In genomic region chr2:92742671-92743070, GRCm38 (mm10) we compare ENCODE assay signal across 11 mouse cellular contexts.
DNase-seq lines count a peak whose midpoint lies in the region; ATAC-seq and TF ChIP-seq lines count a peak whose summit lies in the region.
"Had no signal": no experiment of that assay in that cellular context is flagged by ENCODE, and none has a peak within 500 bp of the region (broad histone marks: within the 10 kb centered on the region; RNA-seq: fewer than 3 reads in every experiment).

No protein-coding gene starts in this region.

- peak overlapping the region; percentile 48 for H3K27ac ChIP-seq in heart, embryonic 12.5 days (ENCODE audit: poor library complexity, severe bottlenecking)
- H3K27ac ChIP-seq in liver, adult 2 months (replicated peaks; ENCODE audit: insufficient read depth, low read depth, low read length): peak overlapping the region; percentile 55
- no peak overlapping the region for H3K27ac ChIP-seq in liver, postnatal 0 days (ENCODE audit: low read depth)
- H3K27ac ChIP-seq in lung, postnatal 0 days (ENCODE audit: low read length): peak overlapping the region; percentile 81
- H3K27ac ChIP-seq: liver, embryonic 15.5 days had no signal

- no peak for TF ChIP-seq POLR2A in liver, adult 2 months (IDR thresholded peaks at IDR 0.05; ENCODE audit: extremely low read depth, insufficient read depth, low read length)

- peaks cover 24% of the 10 kb centered on the region for H3K4me1 ChIP-seq in heart, embryonic 12.5 days (replicated peaks)
- H3K4me1 ChIP-seq in liver, adult 2 months (ENCODE audit: control insufficient read depth, insufficient read depth, low read length): peaks cover 2% of the 10 kb centered on the region
- no peaks in the 10 kb centered on the region for H3K4me1 ChIP-seq in liver, postnatal 0 days (ENCODE audit: insufficient read depth)
- peaks cover 5% of the 10 kb centered on the region; the same call in 1 of the 2 replicates for H3K4me1 ChIP-seq in lung, postnatal 0 days (ENCODE audit: insufficient read depth, low read depth, low read length)
- H3K4me1 ChIP-seq: liver, embryonic 15.5 days had no signal

- no peak for DNase-seq in heart, adult 8-10 months (ENCODE audit: low spot score)
- DNase-seq in liver, adult 2 months (ENCODE audit: extremely low read depth, low read depth, low spot score): no peak
- no peak for DNase-seq in liver, postnatal 0 days
- peak; percentile 55 for DNase-seq in NIH3T3 (ENCODE audit: low read depth)
- peak; percentile 15 for DNase-seq in lung, postnatal 0 days (ENCODE audit: low spot score)
- DNase-seq in yolk sac, embryonic 10.5 days (ENCODE audit: low spot score): no peak
- DNase-seq in left cerebral cortex, adult 18-20 months (ENCODE audit: low spot score in 2 of 2): no peak
- DNase-seq: cerebellum, adult 8-10 months; thymus, postnatal 4 days had no signal

- TF ChIP-seq CTCF in liver, adult 2 months (IDR thresholded peaks at IDR 0.05; ENCODE audit: low read depth, low read length): no peak
- no peak for TF ChIP-seq CTCF in liver, postnatal 0 days (IDR thresholded peaks at IDR 0.05; ENCODE audit: low read depth)
- no peak for TF ChIP-seq CTCF in lung, postnatal 0 days (IDR thresholded peaks at IDR 0.05)

- H3K79me2 ChIP-seq in liver, adult 2 months (ENCODE audit: control insufficient read depth, insufficient read depth, low read length): no peaks in the 10 kb centered on the region

- H3K9ac ChIP-seq in heart, embryonic 12.5 days: no peak overlapping the region
- H3K9ac ChIP-seq in liver, adult 2 months (ENCODE audit: low read depth, low read length): peak overlapping the region; percentile 45; the same call in 1 of the 2 replicates
- H3K9ac ChIP-seq in liver, postnatal 0 days (replicated peaks): no peak overlapping the region
- no peak overlapping the region for H3K9ac ChIP-seq in lung, postnatal 0 days (replicated peaks; ENCODE audit: low read depth)
- H3K9ac ChIP-seq: liver, embryonic 15.5 days had no signal

- H3K9me3 ChIP-seq in heart, embryonic 12.5 days (replicated peaks): no peaks in the 10 kb centered on the region
- H3K9me3 ChIP-seq in liver, postnatal 0 days (ENCODE audit: low read length): no peaks in the 10 kb centered on the region
- H3K9me3 ChIP-seq in lung, postnatal 0 days (ENCODE audit: low read length): no peaks in the 10 kb centered on the region
- H3K9me3 ChIP-seq: liver, embryonic 15.5 days had no signal

- H3K27me3 ChIP-seq in heart, embryonic 12.5 days (replicated peaks): peaks cover 4% of the 10 kb centered on the region; the same call in 1 of the 2 replicates
- H3K27me3 ChIP-seq in liver, adult 2 months (ENCODE audit: control insufficient read depth, insufficient read depth, low read length): no peaks in the 10 kb centered on the region
- no peaks in the 10 kb centered on the region for H3K27me3 ChIP-seq in liver, postnatal 0 days (ENCODE audit: insufficient read depth, low read length)
- no peaks in the 10 kb centered on the region for H3K27me3 ChIP-seq in lung, postnatal 0 days (replicated peaks; ENCODE audit: insufficient read depth, low read length)
- H3K27me3 ChIP-seq: liver, embryonic 15.5 days had no signal

- no peak for TF ChIP-seq EP300 in liver, postnatal 0 days (IDR thresholded peaks at IDR 0.05; ENCODE audit: low read depth)
- no peak for TF ChIP-seq EP300 in lung, postnatal 0 days (IDR thresholded peaks at IDR 0.05)

- ATAC-seq in heart, embryonic 12.5 days (ENCODE audit: insufficient number of reproducible peaks, low FRiP score): no peak
- ATAC-seq in liver, postnatal 0 days: no peak
- ATAC-seq in lung, postnatal 0 days: no peak

- no peaks in the 10 kb centered on the region for H3K36me3 ChIP-seq in heart, embryonic 12.5 days
- no peaks in the 10 kb centered on the region for H3K36me3 ChIP-seq in liver, adult 2 months (ENCODE audit: control insufficient read depth, insufficient read depth, low read length)
- no peaks in the 10 kb centered on the region for H3K36me3 ChIP-seq in liver, postnatal 0 days (replicated peaks; ENCODE audit: insufficient read depth, low read length)
- H3K36me3 ChIP-seq in lung, postnatal 0 days (ENCODE audit: insufficient read depth, low read length): no peaks in the 10 kb centered on the region
- H3K36me3 ChIP-seq: liver, embryonic 15.5 days had no signal

- H3K4me3 ChIP-seq in heart, embryonic 12.5 days: no peak overlapping the region
- peak overlapping the region; percentile 33 for H3K4me3 ChIP-seq in liver, adult 2 months (ENCODE audit: insufficient read depth, low read depth, low read length)
- H3K4me3 ChIP-seq in liver, postnatal 0 days (ENCODE audit: low read depth, low read length): no peak overlapping the region
- no peak overlapping the region for H3K4me3 ChIP-seq in lung, postnatal 0 days (ENCODE audit: low read depth, low read length)
- H3K4me3 ChIP-seq: liver, embryonic 15.5 days had no signal

- peak overlapping the region; percentile 13; the same call in 1 of the 2 replicates for H3K4me2 ChIP-seq in heart, embryonic 12.5 days
- H3K4me2 ChIP-seq in liver, postnatal 0 days (ENCODE audit: low read depth, low read length): no peak overlapping the region
- H3K4me2 ChIP-seq in lung, postnatal 0 days (replicated peaks; ENCODE audit: low read depth, low read length): peak overlapping the region; percentile 20
- H3K4me2 ChIP-seq: liver, embryonic 15.5 days had no signal

Comparison
In these comparisons a context has a peak if more than half of its experiments do, and no peak if none do; other contexts are left out.
1. DNase-seq: peak in NIH3T3 (single experiment) and lung, postnatal 0 days (single experiment); none in heart, adult 8-10 months (single experiment), liver, adult 2 months (single experiment), liver, postnatal 0 days (single experiment), yolk sac, embryonic 10.5 days (single experiment) and left cerebral cortex, adult 18-20 months (0 of 2).